ENCODE assay signal across 11 mouse cellular contexts in the genomic region with DNA sequence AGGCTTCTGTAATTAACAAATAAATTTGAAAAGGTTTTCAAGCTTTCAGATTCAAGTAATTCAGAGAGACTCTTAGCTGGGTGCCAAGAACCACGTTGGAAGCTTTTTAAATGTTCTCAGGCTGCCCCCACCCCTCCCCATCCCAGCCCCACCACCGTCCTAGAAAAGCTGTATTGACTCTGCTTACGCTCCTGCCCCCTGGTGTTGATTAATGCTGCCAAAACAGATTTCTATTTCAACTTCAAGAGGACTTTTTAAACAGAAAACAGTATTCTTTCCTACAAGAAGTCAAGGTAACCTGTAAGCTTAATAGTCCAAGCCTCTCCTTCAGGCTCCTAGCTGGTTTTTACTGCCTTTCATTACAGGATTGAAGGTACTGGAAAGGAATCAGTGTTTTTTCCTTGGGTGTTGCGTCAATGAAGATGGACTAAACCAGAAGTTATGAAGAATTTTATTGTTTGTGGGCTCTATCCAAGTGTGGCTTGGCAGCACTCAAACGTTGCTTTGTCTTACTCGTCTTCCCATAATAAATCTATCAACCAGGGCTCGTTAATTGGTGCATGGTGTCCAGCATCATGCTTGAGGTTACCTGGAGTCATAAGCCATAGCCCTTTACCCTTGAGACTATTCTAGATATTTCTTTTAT. TPM values are rescaled to one million over a fixed set of nuclear protein-coding genes. Genes with fewer than 3 reads are reported as not detected.
A peak's percentile ranks its signal among the peaks of the same experiment; 100 is the strongest.
DNase-seq lines count a peak whose midpoint lies in the region; ATAC-seq and TF ChIP-seq lines count a peak whose summit lies in the region.
"Had no signal": no experiment of that assay in that cellular context is flagged by ENCODE, and none has a peak within 500 bp of the region (broad histone marks: within the 10 kb centered on the region; RNA-seq: fewer than 3 reads in every experiment).

No protein-coding gene starts in this region.

- intact Hi-C loops in heart, postnatal 10 days (cut with DNase I): loop anchor here (1.0 to 5.0 kb wide), 3 partner anchors 132 to 202 kb away; partner anchors contain the start of gene Hectd2
- intact Hi-C loops in heart, postnatal 25 days (cut with DNase I): loop anchor here (1.0 to 5.0 kb wide), 3 partner anchors 62 to 202 kb away; no protein-coding TSS in a partner anchor

- no peak overlapping the region for H3K4me2 ChIP-seq in lung, embryonic 14.5 days
- H3K4me2 ChIP-seq: forebrain, embryonic 15.5 days had no signal

- DNase-seq in heart, postnatal 10 days: peak; percentile 58 to 65
- no peak for DNase-seq in heart, postnatal 25 days (ENCODE audit: low spot score)
- peak; percentile 74 for DNase-seq in lung, embryonic 14.5 days
- no peak for DNase-seq in lung, adult 18-20 months
- DNase-seq in adipocyte (ENCODE audit: low spot score): peak; percentile 87
- peak; percentile 44 for DNase-seq in lung, postnatal 25 days (ENCODE audit: low spot score)
- no peak for DNase-seq in ovary, postnatal 14 days (ENCODE audit: low spot score)
- DNase-seq: cerebellum, adult 9-10 months had no signal

- no peak overlapping the region for H3K27ac ChIP-seq in lung, embryonic 14.5 days (ENCODE audit: low read depth)
- H3K27ac ChIP-seq: forebrain, embryonic 15.5 days had no signal

- no peak overlapping the region for H3K4me3 ChIP-seq in lung, embryonic 14.5 days (ENCODE audit: low read depth, low read length)
- H3K4me3 ChIP-seq: forebrain, embryonic 15.5 days had no signal

- no peaks in the 10 kb centered on the region for H3K27me3 ChIP-seq in lung, embryonic 14.5 days (ENCODE audit: insufficient read depth, low read length)
- H3K27me3 ChIP-seq: forebrain, embryonic 15.5 days had no signal

- H3K9ac ChIP-seq in lung, embryonic 14.5 days: no peak overlapping the region
- H3K9ac ChIP-seq: forebrain, embryonic 15.5 days had no signal

- 49% methylated on average over 7 of the region's 7 CpGs for WGBS in lung, embryonic 14.5 days

- H3K36me3 ChIP-seq in lung, embryonic 14.5 days (ENCODE audit: insufficient read depth): no peaks in the 10 kb centered on the region
- H3K36me3 ChIP-seq: forebrain, embryonic 15.5 days had no signal

- H3K9me3 ChIP-seq in lung, embryonic 14.5 days (ENCODE audit: low read depth, low read length): no peaks in the 10 kb centered on the region
- H3K9me3 ChIP-seq: forebrain, embryonic 15.5 days had no signal

- H3K4me1 ChIP-seq in lung, embryonic 14.5 days (ENCODE audit: insufficient read depth): peaks cover 2% of the 10 kb centered on the region; the same call in 1 of the 2 replicates

- peak; percentile 57 for TF ChIP-seq CTCF in lung, embryonic 14.5 days (IDR thresholded peaks at IDR 0.05; ENCODE audit: low read depth)

- ATAC-seq in lung, embryonic 14.5 days (ENCODE audit: insufficient read depth): no peak
- ATAC-seq: forebrain, embryonic 15.5 days; intestine, embryonic 16.5 days had no signal

RNA-seq across cellular contexts. Expression of gene Ppp1r3c, which starts 3.2 kb away (rescaled TPM):
- 10 to 100 TPM; 72.2 to 86.1 TPM for total RNA-seq in heart, postnatal 10 days (2021)
- total RNA-seq in heart, postnatal 25 days (2021): 100 to 1,000 TPM in 1 of 2 experiments, 10 to 100 TPM in 1; 94.9 to 102 TPM
- 67.5 and 80.9 TPM in 2 replicates for polyA plus RNA-seq in lung, embryonic 14.5 days (2014; fragmentation: Nextera tagmentation; extraction: Ambion mirVana)
- total RNA-seq: megakaryocyte, adult 5-6 weeks had no signal

Comparison
In these comparisons a context has a peak if more than half of its experiments do, and no peak if none do; other contexts are left out.
1. DNase-seq: peak in heart, postnatal 10 days (2 of 2), lung, embryonic 14.5 days (single experiment), adipocyte (single experiment) and lung, postnatal 25 days (single experiment); none in heart, postnatal 25 days (single experiment), lung, adult 18-20 months (0 of 2) and ovary, postnatal 14 days (single experiment).